Mouse (Mus musculus) brain, embryonic 14.5 days (tissue): ENCODE data around the gene Rhob.

Experiments used
- CTCF ChIP-seq: fragments of 200-500 bp; IDR thresholded peaks from 2 replicates; pipeline ENCODE4 v1.5.1; 2012; ENCODE audit warnings: inconsistent platforms, mild to moderate bottlenecking, moderate library complexity, borderline replicate concordance; ENCODE audit not compliant: insufficient read depth, insufficient read length; ENCODE audit errors: extremely low read depth
- POLR2A ChIP-seq: fragments of 200-500 bp; IDR thresholded peaks from 2 replicates; pipeline ENCODE4 v1.6.1; 2012; ENCODE audit warnings: mild to moderate bottlenecking, inconsistent platforms, borderline replicate concordance; ENCODE audit not compliant: poor library complexity, insufficient read depth, insufficient read length, severe bottlenecking; ENCODE audit errors: extremely low read depth

DNA sequence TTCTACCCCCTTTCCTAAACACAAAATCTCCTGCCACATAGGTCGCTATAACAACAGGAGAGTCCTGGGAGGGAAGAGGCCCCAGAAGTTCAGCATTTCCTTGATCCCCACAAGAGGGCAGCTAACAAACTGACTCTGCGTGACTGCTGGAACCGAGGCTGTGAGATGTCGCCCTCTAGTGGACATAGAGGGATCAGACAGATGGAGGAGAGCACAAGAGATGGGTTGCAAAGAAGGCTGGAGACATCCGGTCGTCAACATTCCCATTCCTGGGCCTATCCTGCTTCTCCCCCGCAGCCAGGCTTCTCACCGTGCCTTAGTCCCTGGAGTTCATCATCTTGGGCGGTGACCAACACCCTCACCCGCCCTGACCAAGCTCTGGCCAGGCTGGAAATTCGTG, 47.5 kb upstream of the Rhob start:
- TF ChIP-seq CTCF, result peak; percentile 97
- no peak for TF ChIP-seq POLR2A
